Mouse (Mus musculus) ES-Bruce4 (cell line): Measurements from ENCODE around the gene Snx29.

Source experiments
- CTCF ChIP-seq: IDR thresholded peaks from one replicate; pipeline ENCODE4 v1.8.1; 2011; ENCODE audit warnings: low read depth, low read length
- EP300 ChIP-seq: IDR thresholded peaks from 2 replicates; pipeline ENCODE4 v1.6.1; 2011; ENCODE audit warnings: low read depth, low read length; ENCODE audit not compliant: insufficient read depth
- POLR2A ChIP-seq: IDR thresholded peaks from one replicate; pipeline ENCODE4 v1.8.1; 2011; ENCODE audit warnings: low read length; ENCODE audit not compliant: insufficient read depth

DNA sequence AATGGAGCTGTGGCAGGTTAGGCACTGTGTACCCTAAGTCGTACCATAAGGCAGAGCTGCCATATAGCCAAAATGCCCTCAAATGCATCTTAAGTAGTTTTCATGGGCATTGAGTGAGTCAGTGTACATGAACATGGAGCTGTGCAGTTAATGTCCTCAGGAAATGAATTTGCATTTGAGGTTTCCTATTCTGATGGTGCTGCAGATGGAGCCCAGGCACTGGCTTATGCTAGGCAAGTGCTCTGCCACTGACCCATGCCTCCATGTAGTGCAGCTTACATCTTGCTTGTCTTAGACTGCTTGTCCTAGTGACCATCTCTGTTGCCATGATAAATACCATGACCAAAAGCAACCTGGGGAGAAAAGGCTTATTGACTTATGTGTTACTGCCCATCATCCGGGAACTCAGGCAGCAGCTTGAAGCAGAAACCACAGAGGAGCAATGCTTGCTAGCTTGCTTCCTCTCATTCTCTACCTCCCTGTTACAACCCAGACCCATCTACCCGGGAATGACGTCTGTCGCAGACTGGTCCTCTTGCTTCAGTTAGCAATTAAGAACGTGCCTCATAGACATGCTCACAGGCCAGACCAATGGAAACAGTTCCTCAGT is 336.5 kb downstream of the Snx29 start:
- TF ChIP-seq CTCF (no peak), POLR2A (no peak), EP300 (no peak)
